Mouse (Mus musculus): ENCODE results near the gene 5330417C22Rik. TPM values are rescaled to one million over a fixed set of nuclear protein-coding genes. Genes with fewer than 3 reads are reported as not detected.

5330417C22Rik gene
- polyA plus RNA-seq, 1 experiment from 2014 or later: 9.5 TPM

- WGBS: 80% methylated on average over 9 of the region's 9 CpGs
These were observed 41.4 kb downstream of the 5330417C22Rik start for GRCm38 (mm10) chr3:108494861-108495474.

GRCm38 (mm10) chr3:108489968-108490367, 46.4 kb downstream of the 5330417C22Rik start:
- Histone ChIP-seq H3K36me3 (ENCODE audit: control insufficient read depth, insufficient read depth, low read length) (no peaks in the 10 kb centered on the region), H3K27me3 (replicated peaks; ENCODE audit: control insufficient read depth, insufficient read depth, low read length) (no peaks in the 10 kb centered on the region), H3K4me1 (replicated peaks; ENCODE audit: control insufficient read depth, insufficient read depth, low read length) (no peaks in the 10 kb centered on the region), H3K9ac (ENCODE audit: low read length) (no peak overlapping the region), H3K4me3 (ENCODE audit: low read depth, low read length) (no peak overlapping the region), H3K9me3 (ENCODE audit: control insufficient read depth, low read length) (no peaks in the 10 kb centered on the region), H3K27ac (ENCODE audit: low read depth) (no peak overlapping the region), H3K4me2 (ENCODE audit: low read length) (no peak overlapping the region)
- ATAC-seq (replicated peaks; ENCODE audit: low FRiP score, low TSS enrichment, low read depth): no peak
- WGBS: 35% methylated on average over 3 of the region's 3 CpGs
- DNase-seq (ENCODE audit: low spot score): no peak

More at GRCm38 (mm10) chr3:108494861-108495474, 41.4 kb downstream of the 5330417C22Rik start:
- Histone ChIP-seq H3K9ac (ENCODE audit: low read length) (no peak overlapping the region), H3K27me3 (replicated peaks; ENCODE audit: control insufficient read depth, insufficient read depth, low read length) (no peaks in the 10 kb centered on the region), H3K4me2 (ENCODE audit: low read length) (no peak overlapping the region), H3K27ac (ENCODE audit: low read depth) (no peak overlapping the region), H3K36me3 (ENCODE audit: control insufficient read depth, insufficient read depth, low read length) (no peaks in the 10 kb centered on the region), H3K4me1 (replicated peaks; ENCODE audit: control insufficient read depth, insufficient read depth, low read length) (no peaks in the 10 kb centered on the region), H3K4me3 (ENCODE audit: low read depth, low read length) (no peak overlapping the region), H3K9me3 (ENCODE audit: control insufficient read depth, low read length) (no peaks in the 10 kb centered on the region)
- DNase-seq (ENCODE audit: low spot score): no peak
- ATAC-seq (replicated peaks; ENCODE audit: low FRiP score, low TSS enrichment, low read depth): no peak

- DNase-seq (ENCODE audit: low spot score) (no peak), ATAC-seq (replicated peaks; ENCODE audit: low FRiP score, low TSS enrichment, low read depth) (no peak; the same call in 1 of the 2 replicates)
- Histone ChIP-seq H3K9me3 (ENCODE audit: control insufficient read depth, low read length) (0 out of 2 replicates have a peak, but pooled peaks cover 2% of the 10 kb centered on the region), H3K4me1 (replicated peaks; ENCODE audit: control insufficient read depth, insufficient read depth, low read length) (no peaks in the 10 kb centered on the region), H3K4me2 (ENCODE audit: low read length) (no peak overlapping the region), H3K27ac (ENCODE audit: low read depth) (no peak overlapping the region), H3K4me3 (ENCODE audit: low read depth, low read length) (no peak overlapping the region), H3K27me3 (replicated peaks; ENCODE audit: control insufficient read depth, insufficient read depth, low read length) (no peaks in the 10 kb centered on the region), H3K36me3 (ENCODE audit: control insufficient read depth, insufficient read depth, low read length) (no peaks in the 10 kb centered on the region), H3K9ac (ENCODE audit: low read length) (no peak overlapping the region)
- WGBS: 75% methylated on average over 4 of the region's 4 CpGs
These were observed 51.6 kb downstream of the 5330417C22Rik start for GRCm38 (mm10) chr3:108484749-108485148.

- no peak overlapping the region for H3K27ac ChIP-seq (ENCODE audit: low read depth)
- H3K4me2 ChIP-seq (ENCODE audit: low read length): no peak overlapping the region
- no peak overlapping the region for H3K9ac ChIP-seq (ENCODE audit: low read length)
- H3K9me3 ChIP-seq (ENCODE audit: control insufficient read depth, low read length): 0 out of 2 replicates have a peak, but pooled peaks cover 2% of the 10 kb centered on the region
- H3K4me3 ChIP-seq (ENCODE audit: low read depth, low read length): no peak overlapping the region
- 85% methylated on average over 4 of the region's 4 CpGs for WGBS
- DNase-seq (ENCODE audit: low spot score) (no peak), ATAC-seq (replicated peaks; ENCODE audit: low FRiP score, low TSS enrichment, low read depth) (no peak)
- no peaks in the 10 kb centered on the region for H3K36me3 ChIP-seq (ENCODE audit: control insufficient read depth, insufficient read depth, low read length)
- H3K27me3 ChIP-seq (replicated peaks; ENCODE audit: control insufficient read depth, insufficient read depth, low read length): no peaks in the 10 kb centered on the region
- H3K4me1 ChIP-seq (replicated peaks; ENCODE audit: control insufficient read depth, insufficient read depth, low read length): no peaks in the 10 kb centered on the region
These were observed 57.5 kb downstream of the 5330417C22Rik start for GRCm38 (mm10) chr3:108478800-108479199.

GRCm38 (mm10) chr3:108476761-108477619, 59.3 kb downstream of the 5330417C22Rik start:
- H3K27ac ChIP-seq (ENCODE audit: low read depth): peak overlapping the region; percentile 67
- H3K4me3 ChIP-seq (ENCODE audit: low read depth, low read length): no peak overlapping the region
- no peak overlapping the region for H3K4me2 ChIP-seq (ENCODE audit: low read length)
- DNase-seq (ENCODE audit: low spot score) (peak; percentile 69), ATAC-seq (replicated peaks; ENCODE audit: low FRiP score, low TSS enrichment, low read depth) (peak; percentile 84)
- no peaks in the 10 kb centered on the region for H3K9me3 ChIP-seq (ENCODE audit: control insufficient read depth, low read length)
- H3K4me1 ChIP-seq (replicated peaks; ENCODE audit: control insufficient read depth, insufficient read depth, low read length): no peaks in the 10 kb centered on the region
- H3K36me3 ChIP-seq (ENCODE audit: control insufficient read depth, insufficient read depth, low read length): no peaks in the 10 kb centered on the region
- H3K9ac ChIP-seq (ENCODE audit: low read length): no peak overlapping the region
- H3K27me3 ChIP-seq (replicated peaks; ENCODE audit: control insufficient read depth, insufficient read depth, low read length): no peaks in the 10 kb centered on the region
- WGBS: 47% methylated on average over 14 of the region's 14 CpGs

GRCm38 (mm10) chr3:108475496-108475895, 60.8 kb downstream of the 5330417C22Rik start:
- H3K27me3 ChIP-seq (replicated peaks; ENCODE audit: control insufficient read depth, insufficient read depth, low read length): no peaks in the 10 kb centered on the region
- H3K4me3 ChIP-seq (ENCODE audit: low read depth, low read length): no peak overlapping the region
- DNase-seq (ENCODE audit: low spot score): no peak
- H3K4me2 ChIP-seq (ENCODE audit: low read length): no peak overlapping the region
- no peak for ATAC-seq (replicated peaks; ENCODE audit: low FRiP score, low TSS enrichment, low read depth)
- no peaks in the 10 kb centered on the region for H3K36me3 ChIP-seq (ENCODE audit: control insufficient read depth, insufficient read depth, low read length)
- H3K9me3 ChIP-seq (ENCODE audit: control insufficient read depth, low read length): no peaks in the 10 kb centered on the region
- H3K9ac ChIP-seq (ENCODE audit: low read length): no peak overlapping the region
- no peak overlapping the region for H3K27ac ChIP-seq (ENCODE audit: low read depth)
- H3K4me1 ChIP-seq (replicated peaks; ENCODE audit: control insufficient read depth, insufficient read depth, low read length): no peaks in the 10 kb centered on the region
- WGBS: 65% methylated on average over 5 of the region's 5 CpGs

- no peaks in the 10 kb centered on the region for H3K27me3 ChIP-seq (replicated peaks; ENCODE audit: control insufficient read depth, insufficient read depth, low read length)
- 84% methylated on average over 7 of the region's 7 CpGs for WGBS
- DNase-seq (ENCODE audit: low spot score) (no peak), ATAC-seq (replicated peaks; ENCODE audit: low FRiP score, low TSS enrichment, low read depth) (no peak)
- H3K4me1 ChIP-seq (replicated peaks; ENCODE audit: control insufficient read depth, insufficient read depth, low read length): no peaks in the 10 kb centered on the region
- no peak overlapping the region for H3K4me3 ChIP-seq (ENCODE audit: low read depth, low read length)
- no peaks in the 10 kb centered on the region for H3K36me3 ChIP-seq (ENCODE audit: control insufficient read depth, insufficient read depth, low read length)
- H3K27ac ChIP-seq (ENCODE audit: low read depth): no peak overlapping the region
- no peak overlapping the region for H3K4me2 ChIP-seq (ENCODE audit: low read length)
- H3K9ac ChIP-seq (ENCODE audit: low read length): no peak overlapping the region
- H3K9me3 ChIP-seq (ENCODE audit: control insufficient read depth, low read length): no peaks in the 10 kb centered on the region
These were observed 61.4 kb downstream of the 5330417C22Rik start for GRCm38 (mm10) chr3:108474969-108475368.

GRCm38 (mm10) chr3:108467760-108468159, 68.6 kb downstream of the 5330417C22Rik start:
- H3K9ac ChIP-seq (ENCODE audit: low read length): no peak overlapping the region
- no peak overlapping the region for H3K4me3 ChIP-seq (ENCODE audit: low read depth, low read length)
- H3K27ac ChIP-seq (ENCODE audit: low read depth): no peak overlapping the region
- H3K4me1 ChIP-seq (replicated peaks; ENCODE audit: control insufficient read depth, insufficient read depth, low read length): no peaks in the 10 kb centered on the region
- no peaks in the 10 kb centered on the region for H3K9me3 ChIP-seq (ENCODE audit: control insufficient read depth, low read length)
- H3K36me3 ChIP-seq (ENCODE audit: control insufficient read depth, insufficient read depth, low read length): no peaks in the 10 kb centered on the region
- DNase-seq (ENCODE audit: low spot score): no peak
- ATAC-seq (replicated peaks; ENCODE audit: low FRiP score, low TSS enrichment, low read depth): no peak
- no peak overlapping the region for H3K4me2 ChIP-seq (ENCODE audit: low read length)
- H3K27me3 ChIP-seq (replicated peaks; ENCODE audit: control insufficient read depth, insufficient read depth, low read length): no peaks in the 10 kb centered on the region
- 55% methylated on average over 8 of the region's 8 CpGs for WGBS
